Mouse (Mus musculus) natural killer cell, adult 2 months (primary cell): ENCODE results near the gene Pde4d.
A peak's percentile ranks its signal among the peaks of the same experiment; 100 is the strongest.

ENCODE experiments used
- DNase-seq, 2 experiments: peaks; one replicate each; pipeline ENCODE4 v3.0.0; 2022; ENCODE audit warnings: low spot score in 2 of 2

Pde4d gene

DNA sequence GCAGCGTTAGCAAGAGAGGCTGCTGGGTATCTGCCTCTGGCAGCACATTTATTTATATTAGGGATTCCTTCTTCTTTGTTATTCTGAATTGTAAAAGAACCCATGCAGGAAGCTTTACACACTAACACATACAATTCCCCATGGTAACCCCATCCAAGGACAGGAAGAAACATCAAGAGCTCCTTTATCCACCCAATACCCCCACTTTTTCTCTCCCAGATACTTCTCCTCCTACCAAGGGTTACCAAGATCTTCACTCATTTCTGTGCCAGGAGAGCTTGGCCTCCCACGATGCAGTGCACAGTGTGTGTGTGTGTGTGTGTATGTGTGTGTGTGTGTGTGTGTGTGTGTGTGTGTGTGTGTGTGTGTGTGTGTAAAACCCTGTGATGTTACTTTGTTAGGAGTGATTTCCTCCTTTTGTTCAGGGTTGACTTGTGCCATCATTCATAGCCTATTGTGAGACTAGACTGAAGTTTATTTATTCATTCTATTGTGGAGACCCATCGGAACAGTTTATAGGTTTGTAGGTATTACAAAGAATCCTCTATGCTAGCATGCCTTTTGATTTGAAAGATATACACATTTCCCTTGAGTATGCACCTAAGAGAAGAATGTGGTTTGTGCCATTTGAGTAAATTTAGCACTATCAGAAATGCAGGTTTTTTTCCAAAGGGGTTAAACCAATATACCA lies 846.7 kb downstream of the Pde4d start:
- no peak for DNase-seq

DNA sequence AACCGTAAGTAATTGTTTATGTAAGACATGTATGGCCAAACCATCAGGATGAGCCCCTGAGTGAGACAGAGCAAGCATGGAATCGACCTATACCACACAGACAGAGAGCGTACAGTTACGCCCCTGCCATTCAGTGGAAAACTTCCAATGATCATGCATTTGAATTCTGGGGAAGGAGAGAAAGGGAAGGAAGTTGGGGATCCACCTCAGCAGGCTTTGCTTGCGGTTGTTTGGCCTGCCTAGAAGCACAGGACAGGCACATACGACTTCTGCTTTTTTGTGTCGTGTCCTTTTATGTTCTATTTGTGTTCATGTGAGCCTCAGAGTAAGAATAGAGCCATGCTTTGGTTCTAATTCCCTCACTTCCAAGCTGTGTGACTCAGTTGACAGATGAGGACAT lies 849.1 kb downstream of the Pde4d start:
- peak in 1 of 2 experiments; percentile 0 for DNase-seq

DNA sequence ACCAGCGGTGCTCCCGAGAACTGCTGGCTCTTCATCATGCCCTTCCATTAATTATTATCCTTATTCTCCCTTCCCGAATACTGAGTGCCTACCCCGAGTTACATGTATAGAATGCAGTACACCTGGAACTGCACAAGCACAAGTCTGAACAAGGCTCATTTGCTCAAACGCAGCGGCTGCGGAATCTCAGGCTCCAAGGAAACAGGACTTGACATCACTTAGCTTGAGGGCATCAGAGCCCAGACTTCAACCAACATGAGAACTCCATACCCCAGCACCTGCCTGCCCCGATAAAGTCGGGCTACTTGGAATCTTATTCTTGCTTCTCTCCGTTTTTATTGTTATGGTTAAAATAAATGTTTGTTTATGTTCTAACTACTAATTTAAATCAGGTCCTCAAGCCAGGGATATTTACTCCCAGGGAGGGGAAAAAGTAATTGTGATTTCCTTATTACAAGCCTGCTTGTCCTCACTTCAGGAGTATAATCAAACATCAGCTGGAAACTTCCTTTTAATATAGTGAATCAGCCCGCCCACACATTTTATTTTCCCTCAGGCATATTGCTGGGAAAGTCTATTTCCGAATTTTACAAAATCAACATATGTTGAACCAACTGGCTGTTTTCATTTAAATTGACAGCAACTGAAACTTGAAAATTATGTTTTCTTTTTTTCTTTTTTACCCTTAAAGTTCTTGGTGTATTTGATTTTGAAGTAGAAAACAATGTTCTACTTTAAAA lies 849.9 kb downstream of the Pde4d start:
- DNase-seq = no peak

DNA sequence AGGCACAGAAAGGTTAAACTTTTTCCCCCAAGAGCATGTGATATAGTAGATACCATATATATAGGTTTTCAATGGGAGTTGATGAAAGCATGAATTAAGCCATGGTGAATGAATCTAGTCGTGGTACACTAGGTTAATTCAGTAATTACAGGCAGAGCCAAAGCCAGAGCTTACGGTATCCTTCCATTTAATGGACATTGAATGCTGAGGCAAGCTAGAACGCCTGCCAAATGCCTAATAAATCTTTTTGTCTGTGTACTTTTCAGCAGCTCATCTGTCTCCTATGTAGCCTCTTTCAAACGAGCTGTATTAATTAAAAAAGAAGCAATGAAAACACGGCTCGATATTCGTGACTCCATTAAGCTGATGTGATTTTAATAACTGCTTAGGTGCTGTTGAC lies 862.8 kb downstream of the Pde4d start:
- no peak for DNase-seq

DNA sequence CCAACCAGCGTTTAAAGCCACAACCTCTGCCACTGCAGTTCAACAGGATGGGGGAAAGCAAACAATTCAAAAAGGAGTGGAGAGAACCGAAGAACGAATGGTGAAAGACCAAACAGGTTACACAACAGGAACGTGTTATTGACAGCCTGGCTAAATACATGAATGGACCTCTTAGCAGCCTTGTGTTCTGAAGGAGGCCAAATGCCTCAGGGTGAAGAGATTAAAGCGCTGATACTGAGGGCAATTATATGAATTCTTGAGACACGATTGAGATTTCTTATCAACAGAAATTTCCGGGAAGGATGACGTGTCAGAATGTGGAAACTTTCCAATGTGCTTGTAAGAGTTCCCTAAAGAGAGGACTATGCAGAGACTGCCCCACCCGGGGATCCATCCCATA lies 865.9 kb downstream of the Pde4d start:
- no peak for DNase-seq

DNA sequence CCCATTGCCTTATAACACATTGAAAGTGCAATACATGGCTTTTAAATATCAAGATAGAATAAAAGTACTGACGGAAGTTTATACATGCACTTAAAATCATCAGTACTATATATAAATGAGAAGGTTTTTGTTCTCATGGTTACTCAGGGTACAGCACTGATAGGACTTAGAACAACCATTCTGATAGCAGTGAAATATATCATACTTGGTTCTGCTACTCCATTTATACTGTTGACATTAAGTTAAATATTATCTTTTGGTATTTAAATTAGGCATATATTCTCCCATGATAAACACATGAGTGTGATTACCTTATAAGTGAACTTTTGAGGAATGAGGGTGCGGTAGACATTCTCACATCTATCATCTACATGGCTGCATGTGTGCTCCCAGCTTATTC lies 867.9 kb downstream of the Pde4d start:
- no peak for DNase-seq

DNA sequence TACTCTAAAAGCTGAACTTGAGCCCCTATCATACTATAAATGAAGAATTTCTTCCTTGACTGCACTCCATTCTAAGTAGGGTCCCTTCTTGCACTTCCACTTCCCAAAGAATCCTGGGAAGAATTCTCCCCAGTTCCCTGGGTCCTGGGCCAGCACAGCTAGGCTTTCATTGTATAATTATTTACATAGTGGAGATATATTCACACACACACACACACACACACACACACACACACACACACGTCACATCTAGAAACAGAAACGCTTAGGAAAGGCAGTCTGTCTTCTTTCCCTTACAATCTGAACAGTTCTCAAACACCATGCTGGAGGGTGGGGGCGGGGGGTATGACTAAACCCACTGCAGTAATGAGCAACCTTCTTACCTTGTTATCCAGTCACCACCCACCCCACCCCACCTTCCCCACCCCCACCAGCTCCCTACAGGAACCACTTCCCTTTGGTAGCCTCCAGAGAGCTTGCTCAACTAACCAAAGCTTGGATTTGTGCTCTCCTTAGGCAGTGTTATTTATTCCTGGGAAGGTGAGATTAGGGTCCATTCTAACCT lies 868.8 kb downstream of the Pde4d start:
- no peak for DNase-seq

DNA sequence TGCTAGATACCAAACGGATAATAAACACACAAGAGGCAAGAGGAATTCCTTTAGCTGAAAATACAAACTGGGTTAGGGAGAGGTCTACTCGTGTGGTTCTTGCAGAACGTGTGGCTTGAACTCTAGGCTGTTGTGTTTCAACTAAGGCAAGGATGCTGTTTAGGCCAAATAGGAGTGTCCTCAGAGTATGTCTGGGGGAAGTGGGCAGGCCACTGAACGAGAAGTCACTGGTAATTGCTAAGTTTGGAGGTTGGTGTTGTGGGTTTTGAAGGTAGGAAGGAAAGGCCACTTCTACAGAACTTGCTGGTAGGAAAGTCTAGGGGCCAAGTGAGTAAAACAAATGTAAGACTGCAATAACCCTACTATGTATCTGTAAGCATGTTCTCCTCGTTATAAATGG lies 876.3 kb downstream of the Pde4d start:
- no peak for DNase-seq

DNA sequence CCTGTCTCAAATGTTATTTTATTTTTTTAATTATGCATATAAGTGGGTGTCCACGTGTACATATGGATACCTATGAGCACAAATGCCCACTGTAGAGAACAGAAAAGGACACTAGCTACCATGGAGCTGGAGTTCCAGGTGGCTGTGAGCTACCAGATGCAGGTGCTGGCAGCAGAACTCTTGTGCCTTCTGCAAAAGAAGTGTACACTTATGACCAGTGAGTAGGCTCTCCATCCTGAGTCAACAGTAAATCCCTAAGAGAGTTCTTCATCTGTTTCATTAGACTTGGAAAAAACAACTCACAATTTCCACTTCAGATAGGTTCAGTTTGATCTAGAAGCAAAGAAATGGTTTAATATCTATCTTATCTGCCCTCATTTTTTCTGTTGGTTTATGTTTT lies 881.8 kb downstream of the Pde4d start:
- no peak for DNase-seq

DNA sequence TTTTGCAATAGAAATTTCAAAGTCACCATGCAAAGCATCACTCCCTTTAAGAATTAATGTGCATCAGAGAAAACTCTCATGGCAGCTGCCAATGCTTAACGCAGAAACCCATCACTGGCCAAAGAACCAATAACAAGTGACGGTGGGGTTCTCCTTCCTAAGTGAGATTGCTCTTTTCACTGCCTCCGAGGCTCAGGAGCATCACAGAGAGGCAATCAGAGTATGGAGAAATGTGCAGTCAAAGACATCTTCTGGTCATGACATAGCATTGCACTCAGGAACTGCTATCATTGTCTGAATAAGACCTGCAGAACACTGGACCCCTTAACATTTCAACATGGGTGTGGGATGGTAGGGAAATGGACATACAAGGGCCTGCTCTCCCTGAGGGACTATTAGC lies 892.2 kb downstream of the Pde4d start:
- DNase-seq = no peak

DNA sequence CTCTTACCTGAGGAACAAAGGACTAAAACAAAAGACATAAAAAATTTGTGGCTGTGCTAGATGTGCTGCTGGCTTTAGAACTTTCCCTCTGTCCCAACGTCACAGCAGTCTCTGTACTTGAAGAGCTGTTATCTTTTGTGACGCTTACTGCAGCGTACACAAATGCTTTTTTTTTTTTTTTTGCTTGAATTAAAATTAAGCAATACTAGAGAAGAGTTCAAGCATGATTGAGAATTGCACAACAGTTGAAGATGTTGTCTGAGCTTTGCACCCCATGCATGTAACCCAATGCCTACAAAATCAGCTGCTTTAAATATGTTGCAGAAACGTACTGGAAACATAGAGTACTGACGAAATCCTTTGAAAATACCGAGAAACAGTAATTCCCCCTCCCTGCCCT lies 892.7 kb downstream of the Pde4d start:
- DNase-seq = no peak

DNA sequence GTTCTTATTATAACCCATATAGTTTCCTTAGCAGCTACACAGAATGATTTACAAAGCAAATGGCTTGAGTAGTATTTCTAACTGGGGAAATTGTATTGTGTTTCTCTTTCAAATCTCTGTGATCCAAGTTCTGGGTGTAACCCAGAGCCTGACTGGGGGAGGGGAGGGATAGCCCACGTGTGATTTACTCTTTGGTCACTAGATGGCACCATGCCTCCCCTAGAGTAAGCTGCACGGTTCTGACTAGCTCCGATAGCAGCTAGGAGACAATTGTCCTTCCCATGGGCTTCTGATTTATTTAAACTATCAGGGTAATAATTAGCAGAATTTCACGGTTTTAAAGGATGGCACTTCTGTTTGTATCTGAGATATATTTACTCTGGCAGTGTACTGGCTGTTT lies 893.8 kb downstream of the Pde4d start:
- peak; percentile 21 to 57 for DNase-seq

DNA sequence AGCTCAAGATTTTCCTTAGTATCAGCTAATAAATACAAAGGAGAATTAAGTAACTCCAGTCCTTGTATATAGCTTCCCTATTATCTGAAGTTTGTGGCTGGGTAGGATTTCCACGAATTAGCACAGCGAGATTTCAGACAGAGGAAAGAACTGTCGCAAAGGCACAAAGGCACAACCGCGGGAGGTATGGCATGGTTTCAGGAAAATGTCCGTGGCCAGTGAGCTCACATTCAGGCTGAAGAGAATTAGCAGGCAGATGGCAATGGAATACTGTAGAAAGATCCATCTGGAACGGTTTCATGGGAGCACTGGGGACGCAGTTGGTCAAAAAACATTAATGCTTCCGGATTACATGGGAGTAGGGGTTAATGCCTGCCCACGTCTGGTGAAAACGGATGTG lies 898.0 kb downstream of the Pde4d start:
- DNase-seq = no peak

DNA sequence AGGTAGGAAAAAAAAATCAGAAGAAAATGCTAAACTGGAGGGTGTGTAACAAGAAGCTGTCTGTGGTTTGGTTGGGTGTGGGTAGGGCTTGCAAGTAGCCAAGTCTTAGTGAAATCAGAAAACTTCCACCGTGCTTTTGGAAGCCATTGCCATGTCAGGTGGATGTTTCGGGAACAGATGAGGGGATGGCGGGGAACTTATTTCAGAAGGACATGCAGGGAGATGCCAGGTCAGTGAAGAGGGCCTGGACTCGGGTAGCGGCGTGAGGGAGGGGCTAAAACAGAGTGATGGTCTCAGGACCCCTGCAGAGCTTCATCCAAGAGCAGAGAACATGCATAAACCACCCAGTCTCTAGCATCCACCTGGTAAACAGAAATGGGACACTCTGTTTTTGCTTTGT lies 898.6 kb downstream of the Pde4d start:
- no peak for DNase-seq

DNA sequence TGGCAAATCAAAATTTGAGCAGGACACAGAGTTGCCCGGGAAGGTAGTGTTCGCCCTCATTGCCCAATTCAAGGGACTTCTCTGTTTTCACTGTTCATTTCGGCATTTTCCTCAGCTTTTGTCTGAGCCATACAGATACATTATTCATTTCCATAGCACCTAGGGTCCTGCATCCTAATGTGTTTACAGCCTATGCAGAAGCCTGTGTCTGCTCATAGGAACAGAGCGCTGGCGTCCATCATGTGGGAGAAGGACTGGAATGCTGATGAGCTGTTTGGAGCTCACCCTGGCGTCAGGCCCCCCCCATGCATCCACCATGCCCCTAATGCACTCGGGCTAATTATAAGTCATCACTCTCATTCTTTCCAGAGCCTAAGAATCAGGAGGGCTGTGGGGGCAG lies 900.4 kb downstream of the Pde4d start:
- DNase-seq = no peak

DNA sequence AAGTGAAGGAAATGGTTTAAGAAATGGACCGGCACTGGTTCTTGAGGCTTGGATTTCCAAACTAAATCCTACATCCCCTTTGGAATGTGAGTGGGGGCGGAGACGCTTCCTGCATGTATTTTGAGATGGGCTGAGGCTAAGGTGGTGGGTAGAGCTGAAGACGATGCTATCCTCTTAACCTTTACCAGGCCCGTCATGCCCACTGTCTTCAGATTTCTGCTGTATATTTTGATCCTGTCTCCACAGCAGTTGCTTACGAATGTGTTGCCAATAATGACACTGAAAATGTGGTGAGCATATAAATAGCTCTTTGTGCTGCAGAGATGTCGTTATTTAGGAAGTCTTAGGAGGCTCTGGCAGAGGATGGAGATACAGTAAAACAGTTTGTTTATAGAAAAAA lies 904.3 kb downstream of the Pde4d start:
- no peak for DNase-seq

DNA sequence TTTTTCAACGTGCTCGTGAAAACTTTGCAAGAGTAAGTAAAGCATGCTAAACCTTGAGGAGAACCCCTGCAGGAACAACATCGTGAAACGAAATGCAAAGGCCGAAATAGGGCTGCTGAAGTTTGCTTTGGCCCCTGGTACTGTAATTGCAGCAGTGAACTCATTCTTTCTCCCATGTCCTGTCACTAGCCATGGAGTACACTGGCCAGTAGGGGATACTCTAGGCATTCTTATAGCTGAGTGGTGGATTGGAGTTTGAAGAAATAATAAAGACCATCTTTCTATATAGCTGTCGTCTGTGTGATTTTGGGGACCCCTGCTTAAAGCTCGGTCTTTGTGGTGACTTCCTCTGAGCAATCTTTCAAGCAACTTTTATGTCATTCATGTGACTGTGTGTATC lies 906.5 kb downstream of the Pde4d start:
- DNase-seq = no peak

DNA sequence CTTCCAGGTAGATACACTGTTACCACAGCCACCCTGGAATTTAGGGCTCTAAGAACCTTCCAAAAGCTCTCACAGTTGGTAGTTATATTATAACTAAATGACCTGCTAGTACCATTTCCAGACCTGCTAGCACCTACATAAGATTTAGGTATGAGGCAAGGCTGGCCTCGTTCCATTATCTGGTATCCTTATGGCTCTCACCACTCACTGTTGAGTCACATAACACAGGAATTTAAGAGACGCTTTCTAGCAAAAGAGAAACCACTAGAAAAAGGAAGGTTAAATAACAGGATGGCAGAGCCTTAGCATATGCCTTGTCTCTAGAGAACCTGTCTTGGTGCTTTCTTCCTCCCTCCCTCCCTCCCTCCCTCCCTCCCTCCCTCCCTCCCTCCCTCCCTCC lies 910.2 kb downstream of the Pde4d start:
- no peak for DNase-seq

DNA sequence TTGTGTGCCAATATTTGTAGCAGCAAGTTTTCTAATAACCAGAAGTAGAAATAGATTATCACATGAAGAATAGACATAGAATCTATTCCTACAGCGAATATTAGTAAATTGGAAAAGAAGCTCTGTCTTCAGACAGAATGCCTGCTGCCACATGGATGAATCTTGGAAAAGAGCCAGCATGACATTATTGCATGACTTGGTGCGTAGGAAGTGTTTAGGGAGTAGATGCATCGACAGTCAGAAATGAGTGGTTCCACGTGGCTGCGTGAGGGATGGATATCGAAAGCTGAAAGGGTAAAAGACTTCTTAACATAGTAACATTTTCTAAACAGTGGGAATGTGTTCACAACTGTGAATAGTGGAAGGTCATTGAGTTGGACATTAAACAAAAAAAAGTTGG lies 912.6 kb downstream of the Pde4d start:
- DNase-seq = no peak

DNA sequence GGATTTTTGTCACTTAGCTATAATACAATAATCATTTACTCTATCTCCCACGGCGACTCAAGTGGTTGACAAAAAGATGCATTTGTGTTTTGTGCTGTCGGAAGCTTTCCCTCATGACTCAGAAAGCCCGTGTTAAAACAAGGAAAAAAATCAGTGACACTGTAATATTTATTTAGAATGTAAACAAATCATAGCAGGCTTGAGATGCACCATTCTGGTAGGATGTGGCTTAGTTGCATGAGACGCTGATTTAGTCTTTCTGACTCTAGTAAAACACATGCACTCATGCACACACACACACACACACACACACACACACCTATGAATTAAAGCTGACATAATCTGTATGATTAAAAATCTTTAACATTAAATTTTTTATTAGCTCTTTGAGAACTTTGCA lies 924.7 kb downstream of the Pde4d start:
- no peak for DNase-seq

DNA sequence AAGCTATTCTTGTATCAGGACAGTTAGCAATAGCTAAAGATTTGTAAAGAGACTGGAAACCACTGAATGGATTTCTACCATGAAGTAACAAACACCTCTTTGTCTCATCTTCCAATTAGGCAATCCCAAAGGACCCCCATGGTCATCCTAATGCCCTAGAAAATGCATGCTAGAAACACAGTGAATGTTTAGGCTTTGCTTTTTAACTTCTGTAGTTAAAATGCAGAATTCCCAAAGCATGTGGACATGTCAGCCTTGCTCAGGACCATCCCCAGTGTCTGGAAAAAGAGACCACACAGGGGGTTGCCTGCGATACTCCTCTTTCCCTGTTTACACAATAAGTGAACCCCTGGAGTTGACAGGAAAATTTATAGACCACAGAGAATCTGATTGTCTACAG lies 926.9 kb downstream of the Pde4d start:
- DNase-seq = no peak

DNA sequence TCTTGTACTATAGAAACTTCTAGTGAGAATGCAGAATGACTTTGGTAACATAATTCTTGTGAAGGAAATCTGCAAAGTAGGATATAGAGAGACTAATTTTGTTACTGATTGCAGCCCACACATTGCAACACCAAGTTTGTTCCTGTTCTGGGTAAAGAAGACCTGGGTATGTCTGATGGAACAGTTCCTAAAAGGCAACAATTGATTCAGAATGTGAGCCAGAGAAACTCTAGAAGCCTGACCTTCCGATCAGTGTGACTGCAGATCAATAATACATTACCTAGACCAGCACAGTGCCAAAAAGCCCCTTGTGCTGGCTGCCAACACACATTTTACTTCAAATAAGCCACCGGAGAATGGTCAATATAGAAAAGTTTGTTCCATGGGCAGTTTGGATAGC lies 930.4 kb downstream of the Pde4d start:
- no peak for DNase-seq

DNA sequence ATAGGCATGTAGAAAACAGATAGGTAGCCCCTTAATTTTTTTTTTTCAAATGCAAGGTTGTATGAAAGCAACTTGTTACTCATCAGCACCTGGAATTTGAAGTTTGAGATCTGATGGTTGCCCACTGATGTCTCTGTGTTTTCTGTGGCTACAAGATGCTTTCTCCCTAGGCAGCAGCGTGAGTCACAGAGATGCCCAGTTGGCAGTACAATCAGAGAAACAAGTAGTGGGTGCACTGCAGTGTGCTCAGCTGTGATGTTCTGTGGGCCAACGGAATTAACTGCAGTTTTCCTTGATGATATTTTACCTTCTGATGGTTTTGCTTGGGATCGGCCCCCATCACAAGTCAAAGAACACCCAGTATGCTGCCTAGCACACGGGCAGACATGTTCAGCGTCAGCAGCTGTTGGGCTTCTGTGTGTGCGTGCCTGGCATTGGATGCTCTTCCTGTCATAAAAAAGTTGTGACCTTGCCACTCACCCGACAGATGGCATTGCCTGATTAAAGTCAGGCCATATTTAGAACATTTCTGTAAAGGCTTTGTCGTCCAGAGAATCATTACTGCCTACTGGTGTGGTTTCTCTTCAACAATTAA lies 939.0 kb downstream of the Pde4d start:
- DNase-seq = no peak
